Mouse (Mus musculus) liver, embryonic 14.5 days (tissue): Measurements from ENCODE around the gene Chd2.

ENCODE experiments used
- CTCF ChIP-seq: IDR thresholded peaks from 2 replicates; pipeline ENCODE4 v1.5.1; 2016; ENCODE audit warnings: antibody characterized with exemption, low read depth, control low read depth
- EP300 ChIP-seq: IDR thresholded peaks from 2 replicates; pipeline ENCODE4 v1.6.1; 2016; ENCODE audit warnings: antibody characterized with exemption, low read depth

DNA sequence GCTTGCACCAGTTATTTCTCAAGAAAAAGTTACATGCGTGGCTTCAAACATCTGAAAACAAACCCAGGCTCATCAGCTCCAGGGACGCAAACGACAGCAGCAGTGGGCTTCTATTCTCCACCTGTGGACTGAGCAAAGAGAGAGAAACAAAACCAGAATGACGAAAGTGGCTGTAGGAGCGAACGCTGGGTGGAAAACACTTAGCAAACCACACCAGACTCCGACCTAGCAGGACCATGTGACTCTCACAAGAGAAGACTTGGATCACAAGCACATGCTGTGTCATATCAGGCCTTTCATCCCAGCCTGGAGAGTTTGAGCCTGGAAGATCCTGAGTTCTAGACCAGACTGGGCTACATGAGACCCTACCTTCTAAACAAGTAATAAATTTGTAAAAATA lies 41.8 kb upstream of the Chd2 start:
- no peak for TF ChIP-seq CTCF
- no peak for TF ChIP-seq EP300
